Mouse (Mus musculus) mature B cell (primary cell): ENCODE data around the gene Zar1l.
"Not testable (repeated sequence)": the region's sequence is repeated elsewhere in the genome, so short reads cannot be mapped to it uniquely, and the experiment has no call there.

Experiments used
- in situ Hi-C: fragments of 300-500 bp; cut with MboI; formaldehyde crosslinking; loops from 2 replicates; pipeline ENCODE4 v1.14.3; 2019

The Zar1l gene

DNA sequence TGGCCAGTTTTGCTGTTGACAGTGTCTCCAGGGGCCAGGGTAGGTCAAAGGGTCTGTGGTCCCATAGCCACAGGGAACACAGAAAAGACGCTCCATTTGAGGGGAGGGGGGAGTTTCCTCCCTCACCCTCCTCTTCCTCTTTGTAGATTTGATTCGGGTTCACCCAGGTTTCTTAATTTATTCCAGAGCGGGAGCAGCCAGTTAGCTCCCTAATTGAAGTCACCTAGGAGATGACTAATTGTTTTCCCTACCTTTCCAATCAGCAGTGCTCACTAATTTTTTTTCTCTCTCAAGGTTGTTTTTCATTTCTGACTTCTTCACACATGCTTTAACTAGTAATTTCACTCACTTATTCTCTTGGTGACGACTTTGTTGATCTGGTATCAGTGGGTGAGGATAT is at the start of gene Zar1l:
Zar1l (minus strand) TSS at position 101 of the 400 bp plus-strand sequence.
- in situ Hi-C loops: no loop called here

GRCm38 (mm10) chr5:150566971-150567370 is 49.0 kb upstream of the Zar1l start:
- in situ Hi-C loops: no loop called here

DNA sequence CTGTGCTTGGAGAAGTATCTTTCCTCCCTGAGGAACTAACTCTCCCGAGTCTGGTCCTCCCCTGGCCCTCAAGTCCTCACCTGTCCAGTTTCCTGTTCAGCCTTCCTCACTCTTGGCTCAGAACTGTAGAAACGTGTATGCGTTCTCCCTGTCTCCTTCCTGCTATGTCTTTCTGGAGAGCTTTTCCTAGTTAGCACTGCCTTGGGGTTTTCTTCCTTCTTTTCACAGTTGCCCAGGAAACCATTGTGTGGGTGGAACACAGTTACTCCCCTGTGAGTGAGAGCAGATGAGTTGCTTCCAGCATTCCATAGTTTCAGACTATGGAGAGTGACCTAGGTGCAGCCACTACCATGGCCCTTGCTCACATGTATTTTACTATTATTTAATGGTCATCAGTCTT is 48.3 kb upstream of the Zar1l start:
- in situ Hi-C loops: no loop called here

DNA sequence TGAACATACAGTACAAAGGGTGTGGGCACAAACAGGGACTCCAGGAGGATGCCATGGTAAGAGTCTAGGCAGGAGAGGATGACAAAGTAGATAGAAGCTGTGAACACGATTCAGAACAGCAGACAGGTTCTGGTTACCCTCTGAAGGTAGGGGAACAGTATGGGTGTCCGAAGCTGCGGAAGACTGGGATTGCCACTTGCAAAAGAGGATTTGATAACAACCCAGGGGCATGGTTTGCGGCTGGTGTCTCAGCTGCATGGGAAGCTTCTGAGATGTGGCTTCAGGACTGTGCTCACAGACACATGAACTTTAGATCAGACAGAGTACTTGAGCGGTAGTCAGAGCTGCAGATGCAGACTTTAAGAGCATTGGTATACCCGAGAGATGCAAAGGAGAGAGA is 46.5 kb upstream of the Zar1l start:
- in situ Hi-C loops: no loop called here

DNA sequence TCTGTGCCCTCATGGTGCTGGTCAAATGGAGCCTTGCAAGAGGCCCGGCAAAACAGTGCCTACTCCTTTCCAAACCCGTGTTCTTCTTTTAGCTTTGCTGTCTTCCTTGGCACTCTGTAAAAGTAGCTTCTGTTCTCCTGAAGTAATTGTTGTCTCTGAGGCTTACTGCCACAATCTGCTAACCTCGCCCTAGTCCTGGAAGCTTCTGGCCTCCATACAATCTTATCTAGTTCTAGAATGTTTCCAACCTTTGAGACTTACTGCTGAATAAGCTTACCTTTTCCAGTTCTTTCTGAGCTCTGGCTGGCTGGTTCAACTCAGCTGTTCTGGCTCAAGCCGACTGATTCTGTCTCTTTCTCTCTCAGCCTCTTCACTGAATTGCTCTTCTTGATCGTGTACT is 43.8 kb upstream of the Zar1l start:
- in situ Hi-C loops: no loop called here

DNA sequence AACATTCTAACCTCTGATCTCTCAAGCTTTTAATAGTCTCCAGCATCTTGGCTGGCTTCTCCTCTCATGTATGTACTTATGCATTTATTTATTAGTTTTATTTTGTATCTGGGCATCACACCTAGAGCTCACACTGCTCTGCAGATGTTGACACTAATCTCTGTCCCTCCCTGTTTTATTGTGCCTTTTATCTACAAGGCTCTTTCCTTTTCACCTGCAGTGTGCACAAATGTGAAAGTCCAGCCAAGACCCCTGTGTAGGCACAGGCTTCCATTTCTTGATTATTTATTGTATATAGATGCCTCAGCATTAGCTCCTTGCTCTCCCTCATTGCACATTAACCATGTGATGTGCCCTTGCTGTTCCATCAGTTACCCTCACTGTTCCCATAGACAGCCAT is 43.4 kb upstream of the Zar1l start:
- in situ Hi-C loops: no loop called here

DNA sequence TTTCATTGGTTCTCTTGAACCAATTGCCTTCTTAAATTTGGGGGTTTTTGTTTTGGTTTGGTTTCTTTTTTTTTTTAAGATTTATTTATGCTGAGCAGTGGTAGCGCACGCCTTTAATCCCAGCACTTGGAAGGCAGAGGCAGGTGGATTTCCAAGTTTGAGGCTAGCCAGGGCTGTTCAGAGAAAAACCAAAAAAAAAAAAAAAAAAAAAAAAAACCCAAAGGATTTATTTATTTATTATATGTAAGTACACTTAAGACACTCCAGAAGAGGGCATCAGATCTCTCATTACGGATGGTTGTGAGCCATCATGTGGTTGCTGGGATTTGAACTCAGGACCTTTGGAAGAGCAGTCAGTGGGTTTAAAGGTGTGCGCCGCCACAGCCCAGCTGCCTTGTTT is 42.9 kb upstream of the Zar1l start:
- in situ Hi-C loops: no loop called here

GRCm38 (mm10) chr5:150559519-150560103 is 41.6 kb upstream of the Zar1l start:
- in situ Hi-C loops: no loop called here

GRCm38 (mm10) chr5:150551637-150552036 is 33.7 kb upstream of the Zar1l start:
- in situ Hi-C loops: no loop called here

DNA sequence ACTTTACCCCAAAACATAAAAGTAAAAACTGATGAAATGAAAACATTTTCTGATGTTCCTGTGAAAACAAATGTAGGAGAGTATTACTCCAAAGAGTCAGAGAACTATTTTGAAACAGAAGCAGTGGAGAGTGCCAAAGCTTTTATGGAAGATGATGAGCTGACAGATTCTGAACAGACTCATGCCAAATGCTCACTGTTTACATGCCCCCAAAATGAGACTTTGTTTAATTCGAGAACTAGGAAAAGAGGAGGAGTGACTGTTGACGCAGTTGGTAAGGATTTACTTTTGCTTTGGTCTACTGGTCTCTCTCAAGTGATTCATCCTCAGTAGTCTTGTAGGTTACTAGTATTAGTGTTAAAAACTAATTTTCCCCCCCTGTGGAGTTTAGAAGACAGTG is 25.2 kb upstream of the Zar1l start:
- in situ Hi-C loops: no loop called here

GRCm38 (mm10) chr5:150541302-150541701 is 23.3 kb upstream of the Zar1l start:
- in situ Hi-C loops: no loop called here

GRCm38 (mm10) chr5:150525239-150525638 is 7.3 kb upstream of the Zar1l start:
- in situ Hi-C loops: no loop called here

DNA sequence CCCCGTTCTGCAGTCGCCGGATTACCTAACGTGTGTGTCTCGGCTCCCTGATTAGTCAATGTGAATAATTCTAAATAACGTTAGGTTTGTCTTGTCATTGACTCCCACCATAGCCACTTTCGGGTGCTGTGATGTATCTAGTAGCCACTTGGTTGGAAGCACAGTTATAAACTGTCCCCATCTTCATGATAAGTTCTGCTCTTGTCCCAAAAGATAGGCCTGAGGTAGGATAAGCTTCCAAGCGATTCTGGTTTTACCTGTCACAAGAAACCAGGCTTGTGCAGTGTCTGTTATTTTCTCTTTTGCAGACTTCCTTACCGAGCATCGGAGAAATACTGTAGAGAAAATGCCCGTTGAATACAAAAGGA is 4.9 kb upstream of the Zar1l start:
- in situ Hi-C loops: no loop called here

- in situ Hi-C loops: no loop called here
These were observed 4.2 kb upstream of the Zar1l start, which contains the start of gene Brca2 for GRCm38 (mm10) chr5:150521937-150522866. TSS of gene Brca2 (plus strand) at chr5:150522630.

- in situ Hi-C loops: no loop called here
These were observed 1.6 kb upstream of the Zar1l start for GRCm38 (mm10) chr5:150519551-150519950.

DNA sequence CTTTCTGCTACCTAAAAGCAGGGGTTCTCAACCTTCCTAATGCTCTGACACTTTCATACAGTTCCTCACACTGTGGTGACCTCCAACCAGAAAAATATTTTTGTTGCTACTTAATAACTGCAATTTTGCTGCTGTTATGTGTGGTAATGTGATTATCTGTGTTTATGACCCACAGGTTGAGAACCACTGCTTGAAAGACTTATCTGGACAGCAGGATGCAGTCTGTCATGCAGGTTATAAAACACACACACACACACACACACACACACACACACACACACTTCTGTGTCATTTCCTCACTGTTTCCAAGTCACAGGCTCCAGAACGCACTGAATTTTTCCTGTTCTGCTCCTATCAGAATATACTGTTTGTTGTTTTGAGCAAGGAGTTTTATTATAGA is 3.9 kb downstream of the Zar1l start:
- in situ Hi-C loops: no loop called here

DNA sequence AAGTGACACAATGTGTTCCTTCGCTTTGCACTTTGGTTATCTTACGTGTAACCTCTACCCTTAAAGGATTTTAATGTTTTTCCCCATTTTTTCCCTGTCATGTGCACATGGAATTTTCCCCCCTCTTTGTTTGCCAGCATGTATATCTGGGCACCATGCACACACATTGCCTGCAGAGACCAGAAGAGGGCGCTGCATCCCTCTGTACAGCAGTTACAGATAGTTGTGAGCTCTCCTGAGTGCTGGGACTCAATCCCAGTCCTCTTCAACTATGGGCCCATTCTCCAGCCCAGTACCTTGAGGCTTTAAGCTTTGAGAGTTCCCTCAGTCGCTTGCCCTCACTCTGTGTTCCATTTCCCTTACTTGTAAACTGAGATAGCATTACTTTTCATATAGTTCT is 4.7 kb downstream of the Zar1l start:
- in situ Hi-C loops: no loop called here

DNA sequence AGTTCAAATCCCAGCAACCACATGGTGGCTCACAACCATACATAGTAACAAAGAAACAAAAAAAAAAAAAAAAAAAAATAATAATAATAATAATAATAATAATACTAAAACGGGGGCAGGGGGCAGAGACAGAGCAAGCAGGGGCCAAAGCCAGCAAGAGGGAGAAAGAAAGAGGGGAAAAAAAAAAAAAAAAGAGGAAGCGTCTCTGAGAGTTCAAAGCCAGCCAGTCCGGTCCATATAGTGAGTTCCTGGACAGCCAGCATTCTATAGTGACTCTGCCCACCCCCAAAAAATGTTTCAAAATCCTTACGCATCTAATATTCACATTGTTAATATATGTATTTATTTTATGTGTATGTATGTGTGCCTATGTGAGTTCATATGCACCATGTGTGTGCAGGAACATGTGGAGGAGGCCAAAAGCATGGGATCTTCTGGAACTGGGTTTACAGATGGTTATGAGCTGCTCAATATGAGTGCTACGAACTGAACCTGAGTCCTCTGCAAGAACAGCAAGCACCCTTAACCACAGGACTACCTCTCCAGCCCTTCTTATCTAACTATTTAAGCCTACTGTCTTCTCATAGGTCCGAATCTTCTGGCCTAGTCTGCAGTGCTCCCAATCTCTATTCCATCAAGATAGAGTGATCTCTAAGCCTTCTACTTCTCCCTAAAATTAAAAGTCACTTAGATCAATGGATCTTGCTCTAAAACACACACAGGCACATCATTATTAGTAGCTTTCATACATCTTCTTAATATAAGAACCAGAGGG is 7.3 kb downstream of the Zar1l start:
- in situ Hi-C loops: no loop called here

DNA sequence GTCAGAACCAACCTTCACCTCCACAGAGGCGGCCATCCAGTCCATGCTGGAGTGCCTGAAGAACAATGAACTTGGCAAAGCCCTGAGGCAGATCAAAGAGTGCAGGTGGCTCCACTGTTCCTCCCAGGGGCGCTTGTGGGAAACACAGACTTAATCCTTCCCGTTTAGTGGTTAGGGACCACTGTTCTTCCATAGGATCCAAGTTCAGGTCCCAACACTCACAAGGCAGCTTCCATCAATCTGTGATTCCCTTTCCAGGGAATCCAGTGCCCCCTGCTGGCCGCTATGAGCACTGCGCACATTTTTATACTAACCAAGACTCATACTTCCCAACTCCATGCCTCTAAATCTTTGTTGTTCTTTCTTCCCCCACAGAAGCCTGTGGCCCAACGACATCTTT is 22.2 kb downstream of the Zar1l start:
- in situ Hi-C loops: no loop called here

DNA sequence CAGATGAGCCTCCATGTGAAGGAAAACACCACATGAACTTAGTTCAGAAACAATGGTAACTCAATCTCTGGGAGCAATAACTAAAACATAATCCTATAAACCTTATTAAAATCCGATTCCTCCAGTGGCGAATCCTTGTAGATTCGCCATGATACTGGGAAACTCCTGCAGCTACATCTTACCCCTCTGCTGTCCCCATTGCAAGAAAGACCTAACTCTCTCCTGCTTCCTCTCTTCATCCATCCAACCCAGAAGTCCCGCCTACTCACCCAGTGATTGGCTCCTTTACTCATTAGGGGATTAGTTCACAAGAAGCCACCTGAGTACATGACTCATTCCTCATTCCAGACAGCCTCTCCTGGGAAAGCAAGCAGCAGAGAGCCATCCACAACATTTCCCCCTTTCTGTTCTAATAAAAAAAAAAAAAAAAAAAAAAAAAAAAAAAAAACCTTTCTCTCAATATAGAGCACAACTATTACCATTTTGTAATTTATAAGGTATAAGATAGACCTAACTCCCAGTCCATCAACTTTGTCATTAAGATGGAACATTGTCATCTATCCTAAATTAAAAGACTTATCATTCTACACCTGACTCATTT is 26.3 kb downstream of the Zar1l start:
- in situ Hi-C loops: not testable (repeated sequence)

GRCm38 (mm10) chr5:150490821-150491220 is 27.1 kb downstream of the Zar1l start:
- in situ Hi-C loops: no loop called here

- in situ Hi-C loops: no loop called here
These were observed 27.7 kb downstream of the Zar1l start for GRCm38 (mm10) chr5:150490285-150490684.
